Mouse (Mus musculus) midbrain, embryonic 12.5 days (tissue): ENCODE measurements around the gene Cybc1. TPM values are rescaled to one million over a fixed set of nuclear protein-coding genes. Genes with fewer than 3 reads are reported as not detected.

ENCODE experiments used
- ATAC-seq: fragments of 200-750 bp; cut with Nextera tagmentation; 2 replicates; pipeline ENCODE4 v1.8.0; 2017; ENCODE audit warnings: low read depth, moderate TSS enrichment, moderate library complexity; ENCODE audit not compliant: low FRiP score
- H3K27ac ChIP-seq: fragments of 300-500 bp; sonication (generic); replicated peaks from 2 replicates; pipeline ENCODE4 v1.5.1; 2016; ENCODE audit warnings: mild to moderate bottlenecking
- H3K27me3 ChIP-seq: fragments of 300-500 bp; sonication (generic); 2 replicates; pipeline ENCODE4 v1.6.1; 2016; ENCODE audit warnings: mild to moderate bottlenecking
- H3K36me3 ChIP-seq: fragments of 300-500 bp; sonication (generic); 2 replicates; pipeline ENCODE4 v1.6.1; 2016
- H3K4me1 ChIP-seq: fragments of 300-500 bp; sonication (generic); 2 replicates; pipeline ENCODE4 v1.6.1; 2016
- H3K4me2 ChIP-seq: fragments of 300-500 bp; sonication (generic); replicated peaks from 2 replicates; pipeline ENCODE4 v1.6.1; 2016; ENCODE audit warnings: mild to moderate bottlenecking, moderate library complexity
- H3K4me3 ChIP-seq: fragments of 300-500 bp; sonication (generic); 2 replicates; pipeline ENCODE4 v1.5.1; 2016; ENCODE audit warnings: mild to moderate bottlenecking
- H3K9ac ChIP-seq: fragments of 300-500 bp; sonication (generic); replicated peaks from 2 replicates; pipeline ENCODE4 v1.6.1; 2016; ENCODE audit warnings: mild to moderate bottlenecking, moderate library complexity
- H3K9me3 ChIP-seq: fragments of 300-500 bp; sonication (generic); 2 replicates; pipeline ENCODE4 v1.6.1; 2016; ENCODE audit warnings: mild to moderate bottlenecking
- WGBS: fragments of 180-500 bp; shearing (Covaris S2); methylation state at CpG from one replicate; pipeline ENCODE4 v1.1.7; 2016; 5-methylcytosine and 5-hydroxymethylcytosine counted together
- polyA plus RNA-seq: library from polyadenylated mRNA; unstranded; fragments of >200 nt; fragmentation: Nextera tagmentation; extraction: Ambion mirVana; gene quantifications from 2 replicates; pipeline ENCODE4 v1.2.1, GENCODE M21; 2016

The Cybc1 gene
- polyA plus RNA-seq, 1 experiment from 2014 or later = 41.1 TPM

DNA sequence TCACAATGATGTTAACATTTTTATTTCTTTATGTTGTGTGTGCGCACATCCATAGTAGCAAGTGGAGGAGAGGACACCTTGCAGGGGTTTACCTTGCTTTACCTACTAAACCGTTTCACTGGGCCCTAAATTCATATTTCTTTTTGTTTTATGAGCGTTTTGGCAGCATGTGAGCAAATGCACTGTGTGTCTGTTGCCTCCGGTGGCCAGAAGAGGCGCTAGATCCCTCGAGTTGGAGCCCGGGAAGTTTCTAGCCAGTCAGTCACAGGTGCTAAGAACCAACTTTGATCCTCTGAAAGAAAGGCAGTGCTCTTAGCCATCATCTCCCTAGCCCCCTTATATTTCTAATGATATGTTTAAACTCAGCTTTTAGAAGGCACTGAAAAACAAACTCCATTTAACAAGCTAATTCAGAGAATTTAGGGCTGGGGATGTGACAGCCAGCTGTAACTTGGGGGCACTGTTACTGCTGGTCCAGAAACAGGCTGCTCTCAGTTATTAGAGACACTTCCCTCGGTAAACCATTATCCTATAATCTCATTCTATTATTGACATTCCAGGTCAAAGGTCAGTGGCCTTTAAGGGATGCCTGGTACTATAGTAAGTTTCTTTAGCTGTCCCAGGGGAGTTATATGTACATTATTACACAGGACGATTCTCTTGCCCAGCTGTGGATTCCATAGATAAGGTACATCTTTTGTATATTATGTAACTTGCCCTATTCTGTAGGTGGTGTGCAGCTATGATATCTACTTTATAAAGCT lies 6.5 kb upstream of the Cybc1 start:
- 27% methylated on average over 9 of the region's 9 CpGs for WGBS
- Histone ChIP-seq H3K4me3 (no peak overlapping the region), H3K27ac (peak overlapping the region; percentile 98), H3K4me2 (peak overlapping the region; percentile 50), H3K36me3 (peaks cover 11% of the 10 kb centered on the region; the same call in 1 of the 2 replicates), H3K9ac (no peak overlapping the region), H3K27me3 (no peaks in the 10 kb centered on the region), H3K9me3 (no peaks in the 10 kb centered on the region), H3K4me1 (peaks cover 22% of the 10 kb centered on the region)
- no peak for ATAC-seq

DNA sequence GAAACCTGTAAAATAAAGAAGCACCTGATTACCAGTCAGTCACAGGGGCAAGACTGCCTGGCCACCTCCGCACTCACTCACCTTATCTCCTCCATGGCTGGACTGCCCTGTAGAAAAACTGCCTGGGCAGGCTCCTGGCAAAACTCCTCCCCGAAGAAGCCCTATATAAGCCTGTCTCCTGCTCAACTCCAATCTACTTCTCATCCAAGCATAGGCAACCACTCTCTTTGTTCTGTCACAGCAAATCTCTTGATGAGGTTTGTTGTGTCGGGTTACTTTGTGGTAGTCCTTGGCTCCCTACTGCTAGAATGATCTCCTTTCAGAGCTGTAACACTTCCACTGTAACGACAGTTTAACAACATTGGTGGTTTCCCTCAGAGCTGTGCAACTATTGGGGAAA lies 3.6 kb upstream of the Cybc1 start:
- ATAC-seq = no peak
- H3K4me3 ChIP-seq = no peak overlapping the region

DNA sequence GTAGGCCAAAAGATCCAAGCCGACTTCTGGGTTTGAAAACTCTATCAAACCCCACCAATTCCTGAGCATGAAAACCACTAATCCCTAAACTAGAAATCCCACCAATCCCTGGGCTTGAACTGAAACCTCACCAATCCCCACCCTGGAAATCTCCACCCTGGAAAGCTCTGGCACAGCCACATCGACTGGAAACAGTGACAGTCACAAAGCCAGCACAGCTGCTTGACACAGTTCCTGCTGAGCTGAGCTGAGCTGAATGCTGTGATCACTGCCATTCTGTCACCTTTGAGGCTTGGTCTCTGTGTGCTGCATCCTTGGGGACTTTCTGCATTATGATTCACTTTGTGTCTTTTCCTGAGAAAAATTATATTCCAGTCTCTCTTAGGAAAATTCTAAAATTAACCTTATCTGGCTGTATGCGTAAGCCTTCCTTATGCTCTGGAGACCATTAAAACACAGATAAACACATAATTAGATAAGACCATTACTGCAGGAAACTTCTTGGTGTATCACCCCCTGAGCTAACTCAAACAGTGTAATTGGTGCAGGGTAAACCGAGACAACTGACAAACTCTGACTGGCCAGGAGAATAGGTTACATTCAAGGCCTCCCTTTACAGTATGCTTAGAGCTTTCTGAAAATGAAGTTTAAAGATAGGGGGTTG lies 2.6 kb upstream of the Cybc1 start:
- no peak for ATAC-seq
- H3K9ac ChIP-seq = no peak overlapping the region
- peaks cover under 1% of the 10 kb centered on the region; the same call in 1 of the 2 replicates for H3K36me3 ChIP-seq
- H3K4me3 ChIP-seq = no peak overlapping the region
- peaks cover 25% of the 10 kb centered on the region for H3K4me1 ChIP-seq
- no peaks in the 10 kb centered on the region for H3K27me3 ChIP-seq
- 46% methylated on average over 4 of the region's 4 CpGs for WGBS
- no peak overlapping the region for H3K27ac ChIP-seq
- H3K9me3 ChIP-seq = no peaks in the 10 kb centered on the region
- no peak overlapping the region for H3K4me2 ChIP-seq

More for the DNA sequence above, 3.6 kb upstream of the Cybc1 start:
- no peaks in the 10 kb centered on the region for H3K9me3 ChIP-seq
- no peak overlapping the region for H3K9ac ChIP-seq
- H3K4me1 ChIP-seq = peaks cover 23% of the 10 kb centered on the region
- H3K27me3 ChIP-seq = no peaks in the 10 kb centered on the region
- no peak overlapping the region for H3K4me2 ChIP-seq
- WGBS = 38% methylated on average over 4 of the region's 4 CpGs
- H3K27ac ChIP-seq = no peak overlapping the region
- no peaks in the 10 kb centered on the region for H3K36me3 ChIP-seq

DNA sequence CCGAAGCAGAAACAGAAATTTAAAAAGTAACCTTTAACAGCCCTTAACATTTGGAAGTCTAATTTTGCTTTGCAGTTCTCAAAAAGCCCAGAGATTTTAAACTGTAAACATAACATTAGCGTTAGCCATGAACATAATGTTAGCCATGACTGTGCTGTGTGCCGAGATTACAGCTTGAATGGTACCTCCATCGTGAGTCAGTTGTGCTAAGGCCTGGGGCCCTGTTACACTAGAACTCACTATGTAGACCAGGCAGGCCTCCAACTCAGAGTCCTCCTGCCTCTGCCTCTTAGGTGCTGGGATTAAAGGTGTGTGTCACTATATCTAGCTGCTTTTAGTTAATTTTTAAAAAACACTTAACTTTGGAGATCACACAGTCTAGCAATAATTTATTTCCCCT lies 2.1 kb upstream of the Cybc1 start:
- no peak overlapping the region for H3K4me2 ChIP-seq

DNA sequence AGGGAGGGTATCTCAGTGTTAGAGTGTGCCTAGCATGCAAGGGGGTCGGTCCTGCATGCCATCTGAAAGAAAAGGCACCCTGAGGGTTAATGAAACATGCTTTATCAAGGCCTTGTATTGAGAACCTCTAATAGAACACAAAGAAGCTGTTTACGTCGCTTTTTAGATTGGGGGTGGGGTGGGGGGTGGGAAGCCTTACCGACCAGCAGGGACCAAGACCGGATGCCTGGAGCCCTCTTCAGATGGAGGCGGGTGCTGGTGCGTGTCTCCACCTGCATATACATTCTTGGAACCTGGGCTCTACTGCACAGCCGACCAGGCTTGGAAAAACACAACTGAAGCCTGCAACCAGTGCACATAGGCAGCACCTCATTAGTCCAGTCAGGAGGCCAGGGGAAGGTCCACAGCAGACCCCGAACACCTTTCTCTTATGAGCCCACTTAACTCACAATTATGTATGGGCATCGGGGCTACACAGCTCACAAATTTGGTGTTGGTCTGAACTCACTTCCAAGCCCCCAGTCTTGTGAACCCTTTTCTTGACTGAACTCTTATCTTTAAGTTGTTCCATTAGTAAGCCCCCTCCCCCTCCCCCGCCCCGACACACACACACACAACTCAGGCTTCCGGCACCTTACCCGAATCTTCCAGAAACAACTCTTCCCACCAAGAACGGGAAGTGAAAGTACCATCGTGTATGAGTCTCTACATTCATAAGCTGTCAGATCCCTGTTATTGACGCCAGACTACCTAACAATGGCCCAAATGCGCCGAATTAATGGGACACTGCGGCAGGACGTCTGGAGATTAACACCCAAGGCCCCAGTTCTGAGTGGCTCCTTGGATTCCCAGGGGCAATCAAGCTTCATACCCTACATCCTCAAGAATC lies 749 bp downstream of the Cybc1 start:
- Histone ChIP-seq H3K9ac (peak overlapping the region; percentile 76), H3K4me3 (peak overlapping the region; percentile 78), H3K27me3 (no peaks in the 10 kb centered on the region), H3K4me1 (peaks cover 17% of the 10 kb centered on the region), H3K9me3 (no peaks in the 10 kb centered on the region), H3K36me3 (peaks cover 34% of the 10 kb centered on the region), H3K4me2 (peak overlapping the region; percentile 80), H3K27ac (0 out of 2 replicates have a peak overlapping the region, but pooled peaks have one; percentile 46)
- peak; percentile 28; the same call in 1 of the 2 replicates for ATAC-seq
- WGBS = 37% methylated on average over 21 of the region's 21 CpGs

More for the DNA sequence above, 2.1 kb upstream of the Cybc1 start:
- Histone ChIP-seq H3K27me3 (no peaks in the 10 kb centered on the region), H3K4me1 (peaks cover 22% of the 10 kb centered on the region), H3K9me3 (no peaks in the 10 kb centered on the region), H3K27ac (no peak overlapping the region), H3K9ac (no peak overlapping the region), H3K4me3 (no peak overlapping the region), H3K36me3 (peaks cover 6% of the 10 kb centered on the region; the same call in 1 of the 2 replicates)
- WGBS = 74% methylated on average over 4 of the region's 4 CpGs
- ATAC-seq = no peak

DNA sequence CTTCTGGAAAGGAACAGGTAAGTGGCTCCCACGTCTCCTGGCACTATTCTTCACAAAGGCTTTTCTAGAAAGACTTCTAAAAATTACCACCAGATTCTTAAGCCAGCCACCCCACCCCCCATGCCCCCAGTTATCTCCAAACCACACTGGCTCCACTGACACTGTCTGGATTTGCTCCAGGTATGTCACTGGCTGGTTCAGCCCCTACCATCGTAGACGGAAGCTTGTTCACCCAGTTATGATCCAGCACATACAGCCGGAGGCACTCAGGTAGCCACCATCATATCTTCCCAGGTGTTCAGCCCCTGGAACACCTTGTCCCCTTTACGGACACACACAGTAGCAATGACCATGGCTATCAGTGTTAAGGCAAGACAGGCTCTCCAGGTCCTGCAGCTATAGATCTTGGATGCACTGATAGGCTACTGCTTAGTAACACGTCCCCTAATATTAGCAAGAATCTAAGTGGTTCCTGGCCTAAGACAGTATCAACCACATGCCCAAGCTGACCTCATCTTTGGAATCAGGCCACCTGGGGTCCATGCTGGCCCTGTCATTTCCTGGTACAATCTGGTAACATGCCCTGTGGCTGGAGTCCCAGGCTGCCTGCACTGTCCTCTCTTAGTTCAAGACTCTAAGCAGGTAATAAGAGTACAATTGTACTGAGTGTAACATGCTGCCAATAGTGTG lies 7.7 kb downstream of the Cybc1 start:
- Histone ChIP-seq H3K9ac (no peak overlapping the region), H3K36me3 (peaks cover 91% of the 10 kb centered on the region)
- WGBS = 89% methylated on average over 6 of the region's 6 CpGs

DNA sequence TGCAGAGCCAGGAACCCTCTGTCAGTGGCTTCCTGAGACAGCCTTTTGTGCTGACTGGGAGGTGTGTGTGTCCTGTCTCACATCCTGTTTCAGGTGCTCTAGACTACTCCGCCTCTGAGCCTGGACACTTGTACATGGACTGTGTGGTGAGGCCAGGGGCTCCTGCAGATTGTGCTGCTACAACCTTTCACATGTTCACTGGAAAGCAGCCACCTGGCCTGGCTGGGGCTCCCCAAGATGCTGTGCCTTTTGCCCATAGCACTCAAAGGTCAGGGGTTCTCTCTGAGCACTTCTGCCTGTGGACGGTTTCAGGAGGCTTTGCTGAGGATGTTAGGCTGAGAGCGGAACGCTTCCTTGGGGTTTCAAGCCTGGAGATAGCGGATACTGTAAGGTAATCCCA lies 8.4 kb downstream of the Cybc1 start:
- H3K9ac ChIP-seq = no peak overlapping the region
- no peaks in the 10 kb centered on the region for H3K4me1 ChIP-seq
- WGBS = 87% methylated on average over 5 of the region's 5 CpGs
- H3K27ac ChIP-seq = no peak overlapping the region
- no peak overlapping the region for H3K4me2 ChIP-seq
- no peak for ATAC-seq
- no peaks in the 10 kb centered on the region for H3K27me3 ChIP-seq
- H3K4me3 ChIP-seq = no peak overlapping the region
- H3K9me3 ChIP-seq = no peaks in the 10 kb centered on the region
- H3K36me3 ChIP-seq = peaks cover 85% of the 10 kb centered on the region

More for the DNA sequence above, 7.7 kb downstream of the Cybc1 start:
- Histone ChIP-seq H3K27ac (no peak overlapping the region), H3K27me3 (no peaks in the 10 kb centered on the region), H3K4me3 (no peak overlapping the region), H3K9me3 (no peaks in the 10 kb centered on the region), H3K4me1 (no peaks in the 10 kb centered on the region), H3K4me2 (no peak overlapping the region)
- no peak for ATAC-seq

DNA sequence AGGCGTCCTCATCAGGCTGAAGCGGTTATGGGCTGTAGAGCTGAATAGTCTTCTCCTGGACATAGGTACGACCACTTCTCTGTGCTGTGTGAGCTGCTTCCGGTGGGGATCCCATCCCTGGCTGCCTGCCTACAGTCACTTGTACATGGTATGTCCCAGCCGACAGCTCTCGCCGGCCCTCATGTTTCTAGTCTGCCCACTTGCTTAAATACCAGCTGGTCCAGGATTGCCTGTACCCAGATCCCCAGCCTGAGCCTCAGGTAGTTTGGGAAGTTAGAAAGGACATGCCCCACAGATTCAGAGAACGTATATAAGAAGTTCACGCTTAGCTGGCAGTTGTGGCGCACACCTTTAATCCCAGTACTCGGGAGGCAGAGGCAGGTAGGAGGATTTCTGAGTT lies 9.3 kb downstream of the Cybc1 start:
- Histone ChIP-seq H3K9ac (no peak overlapping the region), H3K27me3 (no peaks in the 10 kb centered on the region), H3K27ac (no peak overlapping the region), H3K9me3 (no peaks in the 10 kb centered on the region), H3K4me3 (no peak overlapping the region), H3K4me2 (no peak overlapping the region), H3K36me3 (peaks cover 75% of the 10 kb centered on the region), H3K4me1 (no peaks in the 10 kb centered on the region)
- 91% methylated on average over 11 of the region's 11 CpGs for WGBS
- ATAC-seq = no peak

DNA sequence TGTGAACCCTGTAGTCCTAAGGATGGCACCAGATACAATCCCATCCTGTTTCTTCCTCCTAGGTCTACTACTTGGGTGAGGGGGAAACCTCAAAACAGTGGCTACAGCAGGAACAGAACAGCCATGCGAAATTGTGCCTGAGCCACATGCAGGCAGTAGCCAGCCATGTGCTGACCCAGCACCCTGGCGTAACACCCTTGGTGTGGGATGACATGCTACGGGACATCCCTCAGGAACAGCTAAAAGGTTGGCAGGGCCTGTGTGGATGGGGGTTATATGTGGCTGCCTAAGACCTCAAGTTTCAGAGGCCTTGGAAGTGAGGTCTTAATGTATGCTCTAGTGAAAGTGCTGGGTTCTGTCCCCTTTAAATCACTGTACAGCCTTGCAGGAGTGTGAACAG lies 12.3 kb downstream of the Cybc1 start:
- H3K36me3 ChIP-seq = peaks cover 51% of the 10 kb centered on the region
- ATAC-seq = no peak
- H3K27me3 ChIP-seq = no peaks in the 10 kb centered on the region
- H3K4me2 ChIP-seq = no peak overlapping the region
- no peaks in the 10 kb centered on the region for H3K9me3 ChIP-seq
- H3K9ac ChIP-seq = no peak overlapping the region
- H3K4me3 ChIP-seq = no peak overlapping the region
- no peak overlapping the region for H3K27ac ChIP-seq
- H3K4me1 ChIP-seq = no peaks in the 10 kb centered on the region
- WGBS = 93% methylated on average over 3 of the region's 3 CpGs

DNA sequence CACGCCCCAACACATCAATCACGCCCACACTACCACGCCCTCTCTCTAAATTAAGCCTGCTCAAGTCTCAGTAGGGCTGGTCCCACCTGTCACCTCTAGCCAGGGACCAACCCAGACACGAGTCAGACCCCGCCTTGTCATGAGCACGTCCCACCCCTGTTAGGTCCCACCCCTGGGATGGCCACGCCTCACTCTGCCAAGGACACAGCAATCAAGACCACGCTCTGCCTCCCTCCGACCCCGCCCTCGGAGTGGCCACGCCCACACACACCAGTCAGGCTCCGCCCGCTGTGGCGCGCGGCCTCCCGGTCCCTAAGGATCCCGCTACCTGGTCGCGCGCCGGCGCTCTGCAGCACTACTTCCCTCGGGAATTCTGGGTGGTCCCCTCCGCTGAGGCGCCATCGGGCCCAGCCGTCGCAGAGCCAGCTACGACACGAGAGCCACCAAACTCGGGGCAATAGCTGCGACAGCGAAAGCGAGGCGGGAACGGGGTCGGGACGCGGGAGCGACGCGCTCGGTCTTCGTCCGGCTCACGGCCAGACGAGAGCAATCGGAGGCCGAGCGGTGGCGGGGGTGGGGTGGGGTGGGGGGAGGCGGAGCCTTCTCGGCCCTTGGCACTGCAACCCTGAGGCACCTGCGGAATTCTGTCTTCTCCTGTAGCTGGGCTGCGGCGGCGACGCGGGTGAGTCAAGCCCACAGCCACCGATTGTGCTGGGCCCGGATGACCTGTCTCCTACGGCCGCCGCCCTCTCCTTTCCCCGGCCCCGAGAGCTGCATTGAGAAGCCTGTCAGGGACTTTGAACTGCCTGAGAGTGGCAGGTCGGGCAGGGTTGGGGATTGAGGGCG lies 24.7 kb downstream of the Cybc1 start, which contains the start of the genes Hexdc and Ogfod3:
Gene Hexdc, plus strand, starts transcription at position 273 of the 846 bp plus-strand sequence.
Gene Ogfod3, minus strand, starts transcription at position 551 of the 846 bp plus-strand sequence.
- under 1% methylated on average over 69 of the region's 70 CpGs for WGBS
- peak within 1 kb of the TSS; percentile 83 for H3K9ac ChIP-seq
- peak within 1 kb of the TSS; percentile 85 for H3K27ac ChIP-seq
- peak within 1 kb of the TSS; percentile 71 for H3K4me2 ChIP-seq
- ATAC-seq = peak; percentile 97
- H3K36me3 ChIP-seq = no peaks in the 10 kb centered on the region
- no peaks in the 10 kb centered on the region for H3K27me3 ChIP-seq
- H3K4me1 ChIP-seq = peaks cover 4% of the 10 kb centered on the region
- no peaks in the 10 kb centered on the region for H3K9me3 ChIP-seq
- peak within 1 kb of the TSS; percentile 68 for H3K4me3 ChIP-seq

DNA sequence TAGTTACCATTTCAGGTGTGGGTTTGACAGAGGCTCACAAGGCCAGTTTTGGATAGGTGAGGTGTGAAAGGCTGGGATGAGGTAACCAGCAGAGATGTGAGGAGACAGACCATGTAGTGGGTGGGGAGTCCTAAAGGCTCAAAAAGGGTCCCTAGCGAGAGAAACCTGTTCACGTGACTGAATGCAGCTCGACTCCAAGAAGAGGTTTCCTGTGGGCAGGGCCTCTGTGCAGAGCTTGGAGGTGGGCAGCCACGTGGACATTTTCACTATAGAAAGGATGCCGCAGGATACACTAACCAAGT lies 25.3 kb downstream of the Cybc1 start:
- Histone ChIP-seq H3K27ac (no peak overlapping the region), H3K36me3 (no peaks in the 10 kb centered on the region), H3K27me3 (no peaks in the 10 kb centered on the region), H3K4me3 (peak overlapping the region; percentile 68), H3K4me1 (peaks cover 4% of the 10 kb centered on the region), H3K9ac (no peak overlapping the region), H3K4me2 (peak overlapping the region; percentile 71), H3K9me3 (no peaks in the 10 kb centered on the region)
- 0% methylated on average over 5 of the region's 5 CpGs for WGBS
- ATAC-seq = no peak
